Mouse (Mus musculus) lung, postnatal 0 days (tissue): ENCODE data around the gene Gm47791.

Experiments used
- CTCF ChIP-seq: IDR thresholded peaks from 2 replicates; pipeline ENCODE4 v1.5.1; 2016; ENCODE audit warnings: antibody characterized with exemption, mild to moderate bottlenecking
- EP300 ChIP-seq: IDR thresholded peaks from 2 replicates; pipeline ENCODE4 v1.6.1; 2016; ENCODE audit warnings: antibody characterized with exemption, mild to moderate bottlenecking, control low read depth

- TF ChIP-seq CTCF = no peak
- no peak for TF ChIP-seq EP300
Measured at GRCm38 (mm10) chr1:82743962-82744361, 27.1 kb downstream of the Gm47791 start.
